Mouse (Mus musculus) heart, embryonic 13.5 days (tissue): ENCODE results near the gene Mamld1. TPM values are rescaled to one million over a fixed set of nuclear protein-coding genes. Genes with fewer than 3 reads are reported as not detected.
"Not testable (repeated sequence)": the region's sequence is repeated elsewhere in the genome, so short reads cannot be mapped to it uniquely, and the experiment has no call there.

Experiments used
- ATAC-seq: fragments of 200-750 bp; cut with Nextera tagmentation; 2 replicates; pipeline ENCODE4 v1.8.0; 2017; ENCODE audit warnings: moderate TSS enrichment; ENCODE audit not compliant: insufficient number of reproducible peaks, low FRiP score, low TSS enrichment; ENCODE audit errors: extremely low read depth
- H3K27ac ChIP-seq: fragments of 300-500 bp; sonication (generic); replicated peaks from 2 replicates; pipeline ENCODE4 v1.5.1; 2015; ENCODE audit warnings: moderate library complexity, mild to moderate bottlenecking, inconsistent platforms
- H3K27me3 ChIP-seq: fragments of 300-500 bp; sonication (generic); replicated peaks from 2 replicates; pipeline ENCODE4 v1.6.1; 2015; ENCODE audit warnings: mild to moderate bottlenecking, inconsistent platforms
- H3K36me3 ChIP-seq: fragments of 300-500 bp; sonication (generic); 2 replicates; pipeline ENCODE4 v1.6.1; 2015; ENCODE audit warnings: mild to moderate bottlenecking, inconsistent platforms
- H3K4me1 ChIP-seq: fragments of 300-500 bp; sonication (generic); 2 replicates; pipeline ENCODE4 v1.6.1; 2015; ENCODE audit warnings: inconsistent platforms
- H3K4me2 ChIP-seq: fragments of 300-500 bp; sonication (generic); 2 replicates; pipeline ENCODE4 v1.6.1; 2015; ENCODE audit warnings: inconsistent platforms, mild to moderate bottlenecking, moderate library complexity
- H3K4me3 ChIP-seq: fragments of 300-500 bp; sonication (generic); 2 replicates; pipeline ENCODE4 v1.5.1; 2015; ENCODE audit warnings: moderate library complexity, mild to moderate bottlenecking, inconsistent platforms
- H3K9ac ChIP-seq: fragments of 300-500 bp; sonication (generic); 2 replicates; pipeline ENCODE4 v1.6.1; 2015; ENCODE audit warnings: inconsistent platforms, mild to moderate bottlenecking, moderate library complexity
- H3K9me3 ChIP-seq: fragments of 300-500 bp; sonication (generic); 2 replicates; pipeline ENCODE4 v1.6.1; 2016; ENCODE audit warnings: inconsistent platforms
- whole genome bisulfite sequencing: fragments of 180-500 bp; shearing (Covaris S2); methylation state at CpG from one replicate; pipeline ENCODE4 v1.1.7; 2015; ENCODE audit warnings: mixed read lengths; 5-methylcytosine and 5-hydroxymethylcytosine counted together
- polyA plus RNA-seq: library from polyadenylated mRNA; unstranded; fragments of >200 nt; fragmentation: Nextera tagmentation; extraction: Ambion mirVana; gene quantifications from 2 replicates; pipeline ENCODE4 v1.2.1, GENCODE M21; 2015

Mamld1 gene
- 2.9 and 3.1 TPM in 2 replicates for polyA plus RNA-seq

GRCm38 (mm10) chrX:71049864-71050576 lies at the start of gene Mamld1:
Mamld1 (plus strand) TSS chrX:71050256.
- H3K27ac ChIP-seq = peak within 1 kb of the TSS; percentile 58

DNA sequence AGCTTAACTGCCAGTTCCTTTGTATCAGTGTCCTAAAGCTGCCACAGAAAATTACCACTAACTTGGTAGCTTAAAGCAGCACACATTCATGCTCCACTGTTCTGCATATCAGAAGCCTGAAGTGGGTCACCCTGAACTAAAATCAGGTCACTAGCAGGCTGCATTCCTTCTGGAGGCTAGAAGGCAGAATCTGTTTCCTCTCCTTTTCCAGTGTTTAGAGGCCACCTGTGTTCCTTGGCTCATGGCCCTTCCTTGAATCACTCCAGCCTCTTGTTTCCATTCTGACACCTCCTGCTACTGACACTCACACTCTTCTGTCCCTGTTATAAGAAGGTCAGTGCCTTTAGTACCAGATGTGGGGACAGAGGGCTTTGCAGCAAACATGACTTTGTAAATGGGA lies 25.3 kb upstream of the Mamld1 start:
- H3K27me3 ChIP-seq = no peaks in the 10 kb centered on the region
- no peak overlapping the region for H3K9ac ChIP-seq
- peaks cover 6% of the 10 kb centered on the region; the same call in 1 of the 2 replicates for H3K4me1 ChIP-seq
- H3K4me2 ChIP-seq = no peak overlapping the region
- ATAC-seq = no peak
- H3K27ac ChIP-seq = no peak overlapping the region
- H3K4me3 ChIP-seq = no peak overlapping the region
- no peaks in the 10 kb centered on the region for H3K9me3 ChIP-seq
- no peaks in the 10 kb centered on the region for H3K36me3 ChIP-seq

More at GRCm38 (mm10) chrX:71049864-71050576, at the start of gene Mamld1:
- Histone ChIP-seq H3K4me2 (peak within 1 kb of the TSS; percentile 76), H3K9ac (peak within 1 kb of the TSS; percentile 81), H3K9me3 (no peaks in the 10 kb centered on the region), H3K36me3 (no peaks in the 10 kb centered on the region), H3K4me1 (peaks cover 10% of the 10 kb centered on the region; the same call in 1 of the 2 replicates), H3K27me3 (peaks cover 19% of the 10 kb centered on the region), H3K4me3 (peak within 1 kb of the TSS; percentile 62)
- 13% methylated on average over 49 of the region's 50 CpGs for WGBS
- peak; percentile 44; the same call in 1 of the 2 replicates for ATAC-seq

GRCm38 (mm10) chrX:71028007-71028406 lies 22.0 kb upstream of the Mamld1 start:
- H3K36me3 ChIP-seq = no peaks in the 10 kb centered on the region
- H3K27ac ChIP-seq = no peak overlapping the region
- H3K4me2 ChIP-seq = no peak overlapping the region
- no peak overlapping the region for H3K4me3 ChIP-seq
- no peaks in the 10 kb centered on the region for H3K9me3 ChIP-seq
- no peak overlapping the region for H3K9ac ChIP-seq
- H3K4me1 ChIP-seq = peaks cover 8% of the 10 kb centered on the region; the same call in 1 of the 2 replicates
- no peaks in the 10 kb centered on the region for H3K27me3 ChIP-seq
- ATAC-seq = no peak
- 68% methylated on average over 4 of the region's 4 CpGs for WGBS

DNA sequence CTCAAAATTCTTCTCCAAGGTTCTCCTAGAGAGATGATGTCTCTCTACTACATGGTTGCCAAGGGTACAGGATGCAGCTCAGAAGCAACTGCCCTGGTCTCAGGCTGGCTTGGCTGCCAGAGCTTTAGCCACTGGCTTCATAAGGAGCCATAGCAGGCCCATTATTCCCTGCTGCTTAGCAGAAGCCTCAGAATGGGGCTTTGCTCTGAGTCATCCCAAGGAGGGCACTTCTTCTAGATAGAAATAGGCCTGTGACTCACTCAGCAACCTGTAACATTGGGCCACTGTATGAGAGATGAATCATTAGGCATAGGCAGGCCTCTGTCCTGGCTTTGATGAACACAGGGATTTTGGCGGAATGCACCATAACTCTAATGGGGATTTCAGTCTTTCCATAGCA lies 21.1 kb upstream of the Mamld1 start:
- H3K9ac ChIP-seq, H3K27ac ChIP-seq, ATAC-seq, H3K36me3 ChIP-seq, H3K4me2 ChIP-seq, H3K27me3 ChIP-seq, H3K4me1 ChIP-seq, H3K4me3 ChIP-seq, H3K9me3 ChIP-seq: not testable (repeated sequence)
- 96% methylated on average over 1 of the region's 1 CpGs for WGBS

DNA sequence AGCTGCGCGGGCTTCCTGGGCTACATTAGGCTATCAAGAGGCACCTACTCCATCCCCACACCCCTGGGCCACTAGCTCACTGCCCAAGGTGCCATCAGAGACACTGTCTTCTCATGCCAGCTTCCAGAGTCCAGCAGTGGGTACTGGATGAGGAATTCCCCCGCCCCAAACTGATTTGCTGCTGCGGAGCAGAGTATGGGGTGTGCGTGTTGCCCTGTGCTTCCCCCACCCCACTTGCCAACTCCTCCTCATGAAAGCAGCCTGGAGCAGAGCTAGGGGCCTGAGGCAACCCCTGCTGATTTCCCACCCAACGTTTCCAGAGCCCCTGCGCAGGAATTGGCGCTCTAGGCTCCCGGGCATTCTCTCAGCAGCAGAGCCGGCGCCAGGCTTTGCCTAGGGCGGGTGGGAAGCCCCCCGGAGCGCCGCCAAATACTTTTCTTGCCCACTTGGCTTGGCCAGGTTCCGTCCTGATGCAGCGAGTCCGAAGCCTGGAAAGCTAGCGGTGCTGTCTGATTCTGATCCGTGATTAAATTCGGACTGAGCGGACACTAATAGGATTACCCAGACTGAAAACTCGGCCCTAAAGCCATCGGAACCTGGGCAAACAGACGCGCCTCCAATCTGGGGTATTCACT lies 738 bp downstream of the Mamld1 start:
- no peaks in the 10 kb centered on the region for H3K36me3 ChIP-seq
- ATAC-seq = no peak
- H3K27me3 ChIP-seq = peaks cover 19% of the 10 kb centered on the region
- peaks cover 10% of the 10 kb centered on the region; the same call in 1 of the 2 replicates for H3K4me1 ChIP-seq
- H3K4me2 ChIP-seq = peak overlapping the region; percentile 76
- no peaks in the 10 kb centered on the region for H3K9me3 ChIP-seq
- peak overlapping the region; percentile 62 for H3K4me3 ChIP-seq
- peak overlapping the region; percentile 58 for H3K27ac ChIP-seq
- H3K9ac ChIP-seq = peak overlapping the region; percentile 81
- 13% methylated on average over 26 of the region's 26 CpGs for WGBS

- Histone ChIP-seq H3K4me1 (peaks cover 10% of the 10 kb centered on the region; the same call in 1 of the 2 replicates), H3K36me3 (no peaks in the 10 kb centered on the region), H3K27me3 (peaks cover 19% of the 10 kb centered on the region), H3K27ac (peak overlapping the region; percentile 58), H3K9ac (peak overlapping the region; percentile 81), H3K9me3 (no peaks in the 10 kb centered on the region), H3K4me2 (peak overlapping the region; percentile 76), H3K4me3 (peak overlapping the region; percentile 62)
- 21% methylated on average over 25 of the region's 30 CpGs for WGBS
- no peak for ATAC-seq
Observed at GRCm38 (mm10) chrX:71051361-71052114, 1.5 kb downstream of the Mamld1 start.

GRCm38 (mm10) chrX:71052115-71052478 lies 2.0 kb downstream of the Mamld1 start:
- H3K27me3 ChIP-seq = peaks cover 16% of the 10 kb centered on the region
- H3K4me3 ChIP-seq = peak overlapping the region; percentile 62
- whole genome bisulfite sequencing = 13% methylated on average over 18 of the region's 19 CpGs
- no peak for ATAC-seq
- peak overlapping the region; percentile 58 for H3K27ac ChIP-seq
- H3K9me3 ChIP-seq = no peaks in the 10 kb centered on the region
- H3K36me3 ChIP-seq = no peaks in the 10 kb centered on the region
- H3K9ac ChIP-seq = peak overlapping the region; percentile 81
- peaks cover 10% of the 10 kb centered on the region; the same call in 1 of the 2 replicates for H3K4me1 ChIP-seq
- H3K4me2 ChIP-seq = peak overlapping the region; percentile 76

GRCm38 (mm10) chrX:71052481-71053216 lies 2.6 kb downstream of the Mamld1 start:
- peak overlapping the region; percentile 62 for H3K4me3 ChIP-seq
- H3K9ac ChIP-seq = peak overlapping the region; percentile 81; the same call in 1 of the 2 replicates
- peak overlapping the region; percentile 76 for H3K4me2 ChIP-seq
- no peaks in the 10 kb centered on the region for H3K36me3 ChIP-seq
- H3K27me3 ChIP-seq = peaks cover 11% of the 10 kb centered on the region
- H3K27ac ChIP-seq = peak overlapping the region; percentile 58; the same call in 1 of the 2 replicates
- no peak for ATAC-seq
- H3K4me1 ChIP-seq = peaks cover 10% of the 10 kb centered on the region; the same call in 1 of the 2 replicates
- 26% methylated on average over 8 of the region's 8 CpGs for WGBS
- no peaks in the 10 kb centered on the region for H3K9me3 ChIP-seq

- Histone ChIP-seq H3K9me3 (no peaks in the 10 kb centered on the region), H3K27me3 (peaks cover 6% of the 10 kb centered on the region; the same call in 1 of the 2 replicates), H3K9ac (no peak overlapping the region), H3K4me1 (peaks cover 10% of the 10 kb centered on the region; the same call in 1 of the 2 replicates), H3K27ac (no peak overlapping the region), H3K4me2 (peak overlapping the region; percentile 76), H3K4me3 (no peak overlapping the region), H3K36me3 (no peaks in the 10 kb centered on the region)
- no peak for ATAC-seq
- 49% methylated on average over 5 of the region's 5 CpGs for WGBS
Observed at GRCm38 (mm10) chrX:71053246-71053645, 3.2 kb downstream of the Mamld1 start.

- H3K4me2 ChIP-seq = no peak overlapping the region
- WGBS = 74% methylated on average over 2 of the region's 2 CpGs
- H3K36me3 ChIP-seq = no peaks in the 10 kb centered on the region
- H3K4me1 ChIP-seq = 0 out of 2 replicates have a peak, but pooled peaks cover 3% of the 10 kb centered on the region
- H3K9ac ChIP-seq = no peak overlapping the region
- H3K9me3 ChIP-seq = no peaks in the 10 kb centered on the region
- no peaks in the 10 kb centered on the region for H3K27me3 ChIP-seq
- ATAC-seq = no peak
- H3K4me3 ChIP-seq = no peak overlapping the region
- H3K27ac ChIP-seq = no peak overlapping the region
Observed at GRCm38 (mm10) chrX:71056968-71057367, 6.9 kb downstream of the Mamld1 start.
